Mouse (Mus musculus): ENCODE measurements around the gene Ptk6.

Ptk6 gene

DNA sequence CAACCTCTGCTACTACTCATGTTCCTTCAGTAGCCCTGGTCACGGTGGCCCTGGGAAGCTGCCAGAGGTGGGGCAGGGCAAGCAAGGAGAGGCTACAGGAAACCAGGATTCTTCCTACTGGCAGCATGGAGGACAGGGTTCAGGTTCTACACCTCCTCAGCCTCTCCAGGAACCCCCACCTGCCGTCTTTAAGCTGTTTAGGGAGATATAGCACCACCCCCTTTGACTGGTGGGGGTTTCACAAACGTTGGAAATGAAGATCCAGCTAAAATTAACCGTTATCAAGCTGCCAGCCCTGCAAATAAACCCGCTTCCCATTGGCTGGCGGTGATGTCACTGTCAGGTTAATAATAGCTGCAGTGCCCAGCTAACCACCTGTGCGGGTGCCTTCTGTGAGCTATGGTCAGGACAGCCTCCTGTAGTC, 43.5 kb downstream of the Ptk6 start:
- DNase-seq = no peak

DNA sequence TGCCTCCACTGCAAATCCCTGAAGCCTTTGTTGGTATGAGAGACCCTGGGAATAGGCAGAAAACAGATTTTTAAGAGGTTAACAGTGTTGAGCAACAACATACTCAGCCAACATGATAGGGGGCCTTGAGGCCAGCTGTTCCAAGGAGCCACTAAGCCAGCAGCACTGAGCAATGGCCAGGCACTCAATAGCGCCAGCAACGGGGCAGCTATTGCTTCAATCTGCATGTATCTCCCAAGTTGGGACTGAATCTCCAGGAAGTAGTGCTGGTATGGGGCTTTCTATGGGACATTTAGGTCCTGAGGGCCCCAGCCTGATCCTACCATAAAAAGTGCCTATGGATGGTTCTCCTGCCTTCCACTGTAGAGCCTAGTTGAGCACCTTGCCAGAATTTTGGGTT, 44.1 kb downstream of the Ptk6 start:
- DNase-seq = no peak

DNA sequence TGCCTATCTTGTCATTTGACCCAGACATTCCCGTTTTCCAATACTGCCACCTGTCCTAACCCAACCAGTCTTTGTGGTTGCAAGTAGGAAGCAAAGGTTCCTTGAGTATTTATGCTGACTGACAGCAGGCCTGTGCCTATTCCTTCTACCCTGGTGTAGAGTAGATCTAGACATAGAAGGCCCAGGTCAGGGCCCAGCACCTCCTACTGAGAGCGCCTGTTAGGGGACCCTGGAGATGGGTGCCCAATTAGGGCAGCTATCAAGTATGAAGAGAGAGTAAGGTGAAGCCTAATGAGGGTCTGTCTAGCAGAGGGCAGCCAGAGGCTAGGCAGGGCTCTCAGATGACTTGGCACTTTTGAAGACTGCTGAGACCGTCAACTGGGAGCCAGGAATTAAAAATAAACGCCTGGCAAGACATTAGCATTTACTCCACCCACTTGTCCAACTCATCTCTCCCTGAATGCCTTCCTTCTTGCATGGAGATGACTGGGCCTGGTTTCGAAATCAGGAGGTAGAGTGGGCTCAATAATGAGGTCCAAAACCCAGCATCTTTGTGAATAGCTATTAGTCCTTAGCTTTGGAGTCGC, 44.8 kb downstream of the Ptk6 start:
- DNase-seq = no peak

DNA sequence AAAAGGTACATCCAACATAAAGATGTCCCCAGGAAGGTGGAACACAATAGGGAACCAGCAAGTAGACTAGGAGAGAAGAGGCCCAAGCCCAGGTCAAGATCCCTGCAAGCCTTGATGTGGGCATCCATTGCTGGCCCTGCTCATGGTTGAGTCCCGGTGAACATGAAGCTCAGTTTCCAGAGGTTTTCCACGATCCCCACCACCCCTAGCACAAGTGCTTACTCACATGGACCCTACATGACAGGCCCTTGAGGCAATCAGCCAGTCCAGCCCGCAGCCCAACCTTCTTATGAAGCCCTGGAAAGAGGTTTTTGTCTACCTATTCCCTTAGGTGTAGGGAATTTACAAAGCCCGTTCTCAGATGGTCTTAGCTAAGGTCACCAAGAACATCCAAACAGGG, 45.4 kb downstream of the Ptk6 start:
- DNase-seq = no peak

DNA sequence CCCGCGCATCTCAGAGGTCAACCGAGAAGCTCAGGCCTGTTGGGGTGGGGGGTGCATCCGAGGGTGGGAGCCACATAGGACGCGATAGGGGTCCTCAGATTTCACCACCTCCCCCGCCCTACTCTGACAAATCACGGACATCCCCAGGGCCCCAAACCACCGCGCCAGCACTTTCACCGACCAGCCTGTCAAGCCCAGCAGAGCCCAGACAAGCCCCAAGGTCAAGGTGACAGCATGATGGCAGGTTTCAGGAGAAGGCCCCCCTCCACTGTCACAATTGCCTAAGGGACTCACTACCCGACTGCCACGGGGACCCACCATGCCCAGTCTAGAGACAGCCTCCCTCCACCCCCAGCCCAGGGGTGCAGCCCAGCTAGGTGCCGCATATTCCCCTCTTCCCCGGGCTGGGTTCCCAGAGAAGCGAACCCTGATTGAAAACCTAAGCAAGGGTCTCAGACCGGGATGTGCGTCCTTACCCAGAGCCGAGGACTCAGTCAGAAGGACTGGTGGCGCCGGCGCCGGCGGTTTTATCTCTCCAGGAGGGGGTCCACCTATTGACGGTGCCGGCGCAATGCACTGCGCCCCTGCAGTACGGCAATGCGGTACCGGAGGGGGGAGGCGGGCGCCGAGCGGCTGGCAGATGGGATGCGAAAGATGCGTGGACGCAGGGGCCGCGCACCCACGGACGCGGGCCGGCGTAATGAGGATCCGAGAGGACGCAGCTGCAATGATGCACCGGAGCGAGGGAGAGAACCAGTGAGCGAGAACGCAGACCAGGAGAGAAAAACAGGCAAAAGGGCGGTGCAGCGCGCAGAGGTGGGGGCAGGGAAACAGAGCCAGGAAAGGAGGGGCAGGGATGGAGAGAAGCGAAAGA, 46.1 kb downstream of the Ptk6 start, which contains the start of gene Eef1a2:
Gene Eef1a2, minus strand, starts transcription at position 767 of the 874 bp plus-strand sequence.
- no peak for DNase-seq

DNA sequence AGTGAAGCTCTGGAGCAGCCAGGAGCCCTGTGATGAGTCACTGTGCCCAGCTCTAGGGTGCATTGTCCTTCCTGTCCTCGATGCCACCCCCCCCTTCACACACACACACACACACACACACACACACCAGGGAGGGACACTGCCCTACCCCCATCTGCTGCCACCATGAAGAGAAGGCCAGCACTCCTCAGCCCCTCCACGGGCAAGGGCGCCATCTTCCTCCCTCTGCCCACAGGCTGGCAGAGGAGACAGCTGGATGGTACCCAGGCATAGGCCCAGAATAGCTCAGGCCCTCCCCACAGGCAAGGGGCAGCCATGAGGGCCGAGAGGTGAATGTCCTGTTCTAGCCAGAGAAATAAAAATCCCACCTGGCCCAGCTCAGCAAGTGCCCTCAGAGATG, 46.8 kb downstream of the Ptk6 start:
- no peak for DNase-seq

DNA sequence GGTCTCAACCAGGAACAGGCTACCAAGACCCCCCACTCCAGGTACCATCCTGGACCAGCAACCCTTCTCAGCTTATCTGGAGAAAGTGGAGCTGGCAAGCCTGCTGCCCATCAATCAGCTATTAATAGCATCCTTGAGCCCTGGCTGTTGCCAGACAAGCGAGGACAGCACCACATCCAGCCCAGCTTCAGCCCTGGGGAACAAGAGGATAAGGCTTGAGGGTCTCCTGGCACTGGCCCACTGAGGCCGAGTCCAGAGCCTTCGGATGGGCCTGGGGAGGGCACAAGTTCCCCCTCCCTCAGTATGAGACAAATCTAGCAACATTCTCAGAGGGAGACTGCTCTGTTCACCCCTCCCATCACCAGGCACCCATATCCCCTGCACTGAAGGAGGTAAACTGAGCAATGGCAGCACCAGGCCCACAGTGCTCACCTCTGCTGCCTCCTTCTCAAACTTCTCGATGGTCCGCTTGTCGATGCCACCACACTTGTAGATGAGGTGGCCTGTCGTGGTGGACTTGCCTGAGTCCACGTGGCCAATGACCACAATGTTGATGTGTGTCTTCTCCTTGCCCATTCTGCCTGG, 47.7 kb downstream of the Ptk6 start:
- DNase-seq = no peak

DNA sequence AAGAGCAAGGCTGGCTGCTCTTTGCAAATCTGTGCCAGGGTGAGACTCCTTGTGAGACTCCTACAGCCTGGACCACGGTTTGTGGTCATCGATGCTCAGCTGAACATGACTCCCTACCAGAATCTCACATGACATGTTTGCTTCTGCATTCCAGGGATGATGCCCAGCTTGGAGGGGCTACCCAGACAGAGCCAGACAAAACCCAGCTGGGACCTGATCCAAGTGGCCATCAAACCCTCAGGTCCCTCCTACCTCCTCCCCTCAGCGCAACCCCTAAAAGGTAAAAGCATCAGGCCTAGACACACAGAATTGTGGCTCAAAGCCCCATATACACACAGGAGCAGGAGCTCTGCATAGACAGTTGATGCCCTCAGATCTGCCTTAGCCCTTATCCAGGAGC, 48.2 kb downstream of the Ptk6 start:
- no peak for DNase-seq

DNA sequence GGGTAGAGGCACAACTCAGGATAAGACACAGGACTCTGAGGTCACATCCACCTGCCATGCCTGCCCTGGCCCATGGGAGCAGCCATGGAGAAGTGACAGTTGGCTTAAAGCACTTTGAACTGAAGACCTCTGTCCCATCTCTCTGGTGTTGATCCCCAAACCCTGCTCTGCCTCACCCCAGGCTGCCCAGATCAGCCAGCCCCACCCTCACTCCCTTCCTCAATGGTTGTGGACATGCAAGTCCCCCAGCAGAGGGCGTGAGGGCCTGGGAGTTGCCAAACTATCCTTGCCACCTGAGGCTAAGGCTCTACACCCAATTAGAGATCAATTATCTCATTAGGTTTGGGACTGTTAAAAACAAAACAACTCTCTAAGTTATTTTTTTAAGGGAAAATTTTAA, 48.8 kb downstream of the Ptk6 start:
- peak in 1 of 2 experiments; percentile 8 for DNase-seq

DNA sequence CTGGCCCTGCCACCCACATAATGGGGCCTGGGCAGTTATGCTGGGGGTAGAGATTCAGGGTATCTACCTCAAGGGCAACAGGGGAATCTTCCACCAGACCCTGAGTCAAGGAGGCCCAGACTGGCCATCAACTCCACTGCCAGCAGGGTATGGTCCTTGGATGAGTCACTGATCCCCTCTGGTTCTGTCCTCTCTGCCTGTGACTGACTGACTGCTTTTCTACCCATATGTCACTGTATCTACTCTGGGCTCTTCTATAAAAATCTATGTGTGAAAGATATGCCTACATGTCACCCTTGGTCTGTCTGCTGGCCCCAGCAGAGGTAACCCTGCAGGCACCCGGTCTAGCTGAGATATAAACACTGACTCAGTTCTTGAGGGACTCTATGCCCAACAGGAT, 49.5 kb downstream of the Ptk6 start:
- DNase-seq = no peak

DNA sequence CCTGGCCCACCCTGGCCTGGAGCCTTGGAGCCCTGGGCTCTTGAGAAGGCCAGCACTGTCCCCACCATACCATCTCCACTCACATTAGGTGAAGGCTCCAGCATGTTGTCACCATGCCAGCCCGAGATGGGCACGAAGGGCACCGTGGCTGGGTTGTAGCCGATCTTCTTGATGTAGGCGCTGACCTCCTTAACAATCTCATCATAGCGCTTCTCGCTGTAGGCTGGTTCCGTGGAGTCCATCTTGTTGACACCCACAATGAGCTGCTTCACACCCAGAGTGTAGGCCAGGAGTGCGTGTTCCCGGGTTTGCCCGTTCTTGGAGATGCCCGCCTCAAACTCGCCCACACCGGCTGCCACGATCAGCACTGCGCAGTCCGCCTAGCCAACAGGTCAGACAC, 49.9 kb downstream of the Ptk6 start:
- no peak for DNase-seq

DNA sequence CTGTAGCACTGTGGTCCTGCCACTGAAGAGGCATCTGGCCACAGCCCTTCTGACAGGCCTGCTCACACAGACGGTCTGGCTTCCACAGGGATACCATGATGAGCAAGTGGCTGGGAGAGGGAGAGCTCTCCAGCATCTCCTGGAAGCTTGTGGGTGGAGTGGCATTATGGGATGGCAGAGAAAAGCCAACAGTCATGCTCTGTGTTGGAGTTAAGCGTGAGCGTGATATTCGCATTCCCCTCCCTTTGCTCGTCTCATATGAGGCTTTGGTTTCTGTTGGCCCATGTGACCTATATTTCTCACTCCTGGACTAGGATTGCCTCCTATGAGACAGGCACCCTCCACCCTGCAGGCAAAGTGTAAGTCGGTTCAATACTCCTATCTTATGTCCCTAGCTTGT, 52.3 kb downstream of the Ptk6 start:
- no peak for DNase-seq

DNA sequence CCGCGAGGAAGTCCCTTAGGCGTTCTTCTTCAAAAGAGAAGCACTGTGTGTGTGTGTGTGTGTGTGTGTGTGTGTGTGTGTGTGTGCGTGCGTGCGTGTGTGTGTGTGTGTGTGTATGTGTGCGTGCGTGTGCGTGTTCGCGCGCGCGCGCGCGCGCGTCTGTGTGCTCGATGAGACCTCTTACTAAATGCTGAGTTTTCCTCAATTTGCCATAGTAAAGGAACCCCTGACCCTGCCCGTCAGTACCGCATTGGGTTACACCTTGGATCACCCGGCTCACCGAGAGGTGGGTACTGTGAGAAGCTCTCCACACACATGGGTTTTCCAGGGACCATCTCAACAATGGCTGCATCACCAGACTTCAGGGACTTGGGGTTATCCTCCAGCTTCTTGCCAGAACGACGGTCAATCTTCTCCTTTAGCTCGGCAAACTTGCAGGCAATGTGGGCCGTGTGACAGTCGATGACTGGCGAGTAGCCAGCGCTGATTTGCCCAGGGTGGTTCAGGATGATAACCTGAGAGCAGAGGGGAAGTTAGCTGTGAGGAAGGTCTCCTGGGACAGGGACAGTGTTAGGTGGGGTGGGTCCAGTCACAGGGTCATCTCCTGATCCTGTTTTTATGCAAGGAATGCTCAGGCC, 54.2 kb downstream of the Ptk6 start:
- DNase-seq = no peak

DNA sequence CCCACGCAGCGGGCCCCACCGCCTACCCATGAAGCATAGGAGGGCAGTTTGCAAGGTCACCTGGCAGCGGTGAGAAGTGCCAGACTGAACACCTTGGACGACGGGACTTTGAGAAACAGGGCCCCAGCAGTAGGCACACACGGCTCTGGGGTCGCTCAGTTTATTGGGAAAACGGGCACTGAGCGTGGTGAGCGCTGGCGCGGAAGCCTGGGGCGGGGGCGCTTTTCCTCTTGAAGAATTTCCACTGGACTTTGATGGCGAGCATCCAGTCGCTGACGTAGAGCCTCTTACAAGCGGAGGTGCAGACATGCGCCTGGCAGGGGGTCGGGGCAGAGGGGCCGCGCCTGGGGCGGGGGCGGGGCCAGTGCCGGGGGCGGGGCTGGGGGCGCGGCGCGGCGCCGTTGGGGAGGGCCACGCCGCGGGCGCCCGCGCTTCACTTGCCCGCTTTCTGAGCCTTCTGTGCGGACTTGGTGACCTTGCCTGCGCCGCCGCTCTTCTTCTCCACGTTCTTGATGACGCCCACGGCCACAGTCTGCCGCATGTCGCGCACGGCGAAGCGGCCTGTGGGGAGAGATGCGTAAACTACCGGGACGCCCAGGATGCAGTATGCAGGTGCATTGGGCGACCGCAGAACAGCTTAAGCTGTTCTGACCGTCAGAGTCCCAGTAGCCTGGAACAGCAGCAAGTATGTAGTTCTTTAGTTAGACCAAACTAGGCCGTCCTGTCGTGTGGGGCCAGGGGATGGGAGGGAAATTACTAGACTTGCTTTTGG, 54.9 kb downstream of the Ptk6 start:
- DNase-seq = peak; percentile 69 to 74

DNA sequence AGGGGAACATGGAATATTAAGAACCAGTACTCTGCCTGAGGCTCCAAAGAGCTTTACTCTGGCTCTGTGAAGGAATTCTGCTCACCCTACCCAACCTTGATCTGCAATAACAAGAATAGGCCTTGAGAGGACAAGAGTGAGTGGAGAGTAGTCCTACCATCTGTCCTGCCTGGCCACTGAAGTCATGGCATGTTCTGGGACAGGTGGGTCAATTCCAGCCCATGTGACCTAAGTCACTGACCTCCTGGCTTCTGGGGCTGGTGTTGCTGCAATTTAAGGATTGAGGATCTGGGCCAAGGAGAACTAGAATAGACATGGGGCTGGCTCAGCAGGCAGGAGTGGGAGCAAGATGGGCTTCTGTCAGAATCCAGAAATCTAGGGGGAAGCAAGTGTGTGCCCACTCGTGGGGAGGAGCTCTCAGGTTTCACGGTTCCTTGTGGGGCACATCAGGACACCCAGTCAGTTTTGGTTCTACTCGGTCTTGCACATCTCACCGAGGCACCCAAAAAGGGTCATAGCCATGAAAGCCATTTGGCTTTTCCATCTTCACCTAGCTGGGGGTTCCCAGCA, 55.5 kb downstream of the Ptk6 start:
- no peak for DNase-seq

DNA sequence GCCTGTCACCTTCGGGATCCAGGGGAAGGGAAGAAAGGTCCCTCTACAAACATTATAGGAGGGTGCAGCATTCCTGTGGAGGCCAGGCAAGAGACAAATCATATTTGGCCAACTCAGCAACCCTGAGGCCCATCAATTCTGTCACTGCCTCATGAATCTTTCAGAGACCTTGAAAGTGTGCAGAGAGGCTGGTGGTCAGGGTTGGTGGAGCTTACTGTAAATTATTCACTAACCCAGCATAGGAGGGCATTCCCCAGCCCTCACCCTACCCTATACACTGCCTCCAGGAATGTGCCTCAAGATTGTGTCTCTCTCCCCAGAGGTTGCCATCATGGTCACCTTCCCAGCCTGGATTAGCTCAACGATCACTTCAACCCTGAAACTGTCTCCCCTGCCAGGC, 57.9 kb downstream of the Ptk6 start:
- no peak for DNase-seq

Data from kidney, postnatal 25 days (tissue).